Mouse (Mus musculus) mouse embryonic stem cell (cell line): ENCODE data around the gene Nsd1.

ENCODE experiments used
- in situ Hi-C, 2 experiments: fragments of 300-500 bp; cut with MboI; formaldehyde crosslinking; loops; 1 replicate in 1 of 2; 3 replicates in 1 of 2; pipeline ENCODE4 v1.14.3; 2019 to 2020; ENCODE audit warnings: low sequenced_read_pairs in 2 of 2, low pct_unique_long_range_greater_than_20kb in 1 of 2, mixed read lengths in 1 of 2; ENCODE audit not compliant: unreplicated experiment in 1 of 2

Gene Nsd1

GRCm38 (mm10) chr13:55224364-55224763 is 14.8 kb downstream of the Nsd1 start:
- in situ Hi-C loops, result no loop called here

- in situ Hi-C loops, result no loop called here
Measured at GRCm38 (mm10) chr13:55230701-55231100, 21.1 kb downstream of the Nsd1 start.

- in situ Hi-C loops, result no loop called here
Measured at GRCm38 (mm10) chr13:55243205-55243604, 33.6 kb downstream of the Nsd1 start.

- in situ Hi-C loops, result no loop called here
Measured at GRCm38 (mm10) chr13:55247293-55248030, 37.9 kb downstream of the Nsd1 start.

GRCm38 (mm10) chr13:55249246-55249645 is 39.7 kb downstream of the Nsd1 start:
- in situ Hi-C loops, result no loop called here

GRCm38 (mm10) chr13:55252820-55253219 is 43.2 kb downstream of the Nsd1 start:
- in situ Hi-C loops, result no loop called here

GRCm38 (mm10) chr13:55255052-55255652 is 45.6 kb downstream of the Nsd1 start:
- in situ Hi-C loops, result no loop called here

GRCm38 (mm10) chr13:55258651-55259050 is 49.1 kb downstream of the Nsd1 start:
- in situ Hi-C loops, result no loop called here

GRCm38 (mm10) chr13:55261521-55261920 is 51.9 kb downstream of the Nsd1 start:
- in situ Hi-C loops, result no loop called here

- in situ Hi-C loops, result no loop called here
Measured at GRCm38 (mm10) chr13:55262096-55262495, 52.5 kb downstream of the Nsd1 start.

- in situ Hi-C loops, result no loop called here
Measured at GRCm38 (mm10) chr13:55277203-55277602, 67.6 kb downstream of the Nsd1 start.

- in situ Hi-C loops, result no loop called here
Measured at GRCm38 (mm10) chr13:55277646-55278045, 68.1 kb downstream of the Nsd1 start.

GRCm38 (mm10) chr13:55288854-55289253 is 79.3 kb downstream of the Nsd1 start:
- in situ Hi-C loops, result no loop called here

GRCm38 (mm10) chr13:55296760-55297159 is 87.2 kb downstream of the Nsd1 start:
- in situ Hi-C loops, result no loop called here

GRCm38 (mm10) chr13:55300913-55301312 is 91.3 kb downstream of the Nsd1 start:
- in situ Hi-C loops, result no loop called here

GRCm38 (mm10) chr13:55312028-55312630 is 102.5 kb downstream of the Nsd1 start:
- in situ Hi-C loops, result no loop called here

GRCm38 (mm10) chr13:55313051-55313450 is 103.5 kb downstream of the Nsd1 start:
- in situ Hi-C loops, result no loop called here

- in situ Hi-C loops, result no loop called here
Measured at GRCm38 (mm10) chr13:55314891-55315412, 105.4 kb downstream of the Nsd1 start.

- in situ Hi-C loops, result no loop called here
Measured at GRCm38 (mm10) chr13:55318351-55318750, 108.8 kb downstream of the Nsd1 start.
